Mouse (Mus musculus) limb, embryonic 13.5 days (tissue): ENCODE measurements around the gene Hist1h4i. TPM values are rescaled to one million over a fixed set of nuclear protein-coding genes. Genes with fewer than 3 reads are reported as not detected.

ENCODE experiments used
- ATAC-seq: fragments of 200-750 bp; cut with Nextera tagmentation; 2 replicates; pipeline ENCODE4 v1.8.0; 2017; ENCODE audit warnings: low read depth, moderate number of reproducible peaks, moderate TSS enrichment; ENCODE audit not compliant: low FRiP score
- H3K27ac ChIP-seq: fragments of 300-500 bp; sonication (generic); 2 replicates; pipeline ENCODE4 v1.5.1; 2015; ENCODE audit warnings: inconsistent platforms, mild to moderate bottlenecking, moderate library complexity
- H3K27me3 ChIP-seq: fragments of 300-500 bp; sonication (generic); 2 replicates; pipeline ENCODE4 v1.6.1; 2015; ENCODE audit warnings: mild to moderate bottlenecking, inconsistent platforms
- H3K36me3 ChIP-seq: fragments of 300-500 bp; sonication (generic); 2 replicates; pipeline ENCODE4 v1.6.1; 2015; ENCODE audit warnings: inconsistent platforms, mild to moderate bottlenecking, moderate library complexity
- H3K4me1 ChIP-seq: fragments of 300-500 bp; sonication (generic); 2 replicates; pipeline ENCODE4 v1.6.1; 2015; ENCODE audit warnings: inconsistent platforms
- H3K4me2 ChIP-seq: fragments of 300-500 bp; sonication (generic); replicated peaks from 2 replicates; pipeline ENCODE4 v1.6.1; 2015; ENCODE audit warnings: inconsistent platforms, mild to moderate bottlenecking, moderate library complexity
- H3K4me3 ChIP-seq: fragments of 300-500 bp; sonication (generic); 2 replicates; pipeline ENCODE4 v1.5.1; 2015; ENCODE audit warnings: moderate library complexity, mild to moderate bottlenecking, inconsistent platforms
- H3K9ac ChIP-seq: fragments of 300-500 bp; sonication (generic); 2 replicates; pipeline ENCODE4 v1.6.1; 2015; ENCODE audit warnings: mild to moderate bottlenecking, inconsistent platforms
- H3K9me3 ChIP-seq: fragments of 300-500 bp; sonication (generic); 2 replicates; pipeline ENCODE4 v1.6.1; 2016; ENCODE audit warnings: inconsistent platforms
- WGBS: fragments of 180-500 bp; shearing (Covaris S2); methylation state at CpG from one replicate; pipeline ENCODE4 v1.1.7; 2015; 5-methylcytosine and 5-hydroxymethylcytosine counted together
- polyA plus RNA-seq: library from polyadenylated mRNA; unstranded; fragments of >200 nt; fragmentation: Nextera tagmentation; extraction: Ambion mirVana; gene quantifications from 2 replicates; pipeline ENCODE4 v1.2.1, GENCODE M21; 2015

Gene Hist1h4i
- polyA plus RNA-seq, 1 experiment from 2014 or later: 27.8 TPM

DNA sequence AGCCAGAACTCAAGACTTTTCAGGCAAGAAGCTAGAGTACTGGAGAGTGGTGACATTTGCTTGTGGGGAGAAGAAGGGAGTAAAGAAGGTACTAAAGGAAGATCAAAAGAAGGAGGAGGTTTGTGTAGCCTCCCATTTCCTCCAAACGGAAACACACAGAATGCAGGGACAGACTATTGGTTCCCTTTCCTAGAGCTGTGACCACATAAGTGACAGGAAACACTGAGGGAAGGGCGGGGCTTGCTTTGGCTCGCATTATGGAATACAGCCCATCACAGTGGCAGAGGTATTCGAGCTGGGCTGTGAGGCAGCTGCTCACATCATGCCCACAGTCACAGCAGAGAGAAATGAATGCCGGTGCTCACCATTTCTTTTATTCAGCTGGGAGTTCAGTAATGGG is 39.3 kb downstream of the Hist1h4i start:
- Histone ChIP-seq H3K9ac (no peak overlapping the region), H3K27me3 (peaks cover 100% of the 10 kb centered on the region), H3K36me3 (no peaks in the 10 kb centered on the region), H3K4me3 (no peak overlapping the region), H3K9me3 (no peaks in the 10 kb centered on the region), H3K4me1 (peaks cover 10% of the 10 kb centered on the region), H3K4me2 (no peak overlapping the region), H3K27ac (no peak overlapping the region)
- WGBS: 19% methylated on average over 5 of the region's 5 CpGs
- no peak for ATAC-seq

GRCm38 (mm10) chr13:22001346-22001745 is 39.8 kb downstream of the Hist1h4i start:
- no peaks in the 10 kb centered on the region for H3K9me3 ChIP-seq
- H3K9ac ChIP-seq: no peak overlapping the region
- H3K27ac ChIP-seq: no peak overlapping the region
- peaks cover 7% of the 10 kb centered on the region for H3K4me1 ChIP-seq
- H3K36me3 ChIP-seq: no peaks in the 10 kb centered on the region
- no peak overlapping the region for H3K4me3 ChIP-seq
- H3K4me2 ChIP-seq: no peak overlapping the region
- 53% methylated on average over 2 of the region's 2 CpGs for WGBS
- peaks cover 100% of the 10 kb centered on the region for H3K27me3 ChIP-seq
- no peak for ATAC-seq

DNA sequence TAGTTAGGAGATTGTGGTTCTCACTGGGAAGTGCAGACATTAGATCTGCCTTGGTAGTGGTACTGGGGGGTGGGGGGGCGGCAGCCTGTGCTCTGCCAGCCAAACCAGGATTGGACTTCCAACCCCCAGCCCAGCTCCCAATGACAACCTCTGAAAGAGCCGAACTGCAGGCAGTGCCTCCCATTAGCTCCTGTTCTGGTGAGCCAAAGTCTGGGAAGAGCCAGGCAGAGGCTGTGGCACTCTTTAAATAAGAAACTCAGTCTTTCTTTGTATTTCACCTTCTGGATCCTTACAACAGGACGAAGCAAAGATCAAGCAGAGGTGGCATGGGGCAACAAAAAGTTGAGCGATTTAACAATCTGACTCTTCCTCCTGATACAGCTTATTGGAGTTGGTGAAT is 42.0 kb downstream of the Hist1h4i start:
- H3K4me1 ChIP-seq: peaks cover 8% of the 10 kb centered on the region
- H3K9ac ChIP-seq: no peak overlapping the region
- H3K4me2 ChIP-seq: no peak overlapping the region
- no peak for ATAC-seq
- H3K27ac ChIP-seq: no peak overlapping the region
- no peaks in the 10 kb centered on the region for H3K36me3 ChIP-seq
- H3K9me3 ChIP-seq: no peaks in the 10 kb centered on the region
- H3K27me3 ChIP-seq: peaks cover 97% of the 10 kb centered on the region
- WGBS: 35% methylated on average over 4 of the region's 4 CpGs
- H3K4me3 ChIP-seq: no peak overlapping the region

GRCm38 (mm10) chr13:21998412-21998811 is 42.8 kb downstream of the Hist1h4i start:
- ATAC-seq: no peak
- no peak overlapping the region for H3K4me3 ChIP-seq
- WGBS: 17% methylated on average over 3 of the region's 3 CpGs
- H3K4me1 ChIP-seq: peaks cover 8% of the 10 kb centered on the region
- H3K9me3 ChIP-seq: no peaks in the 10 kb centered on the region
- no peak overlapping the region for H3K4me2 ChIP-seq
- no peak overlapping the region for H3K9ac ChIP-seq
- H3K27ac ChIP-seq: no peak overlapping the region
- H3K27me3 ChIP-seq: peaks cover 94% of the 10 kb centered on the region
- H3K36me3 ChIP-seq: no peaks in the 10 kb centered on the region

DNA sequence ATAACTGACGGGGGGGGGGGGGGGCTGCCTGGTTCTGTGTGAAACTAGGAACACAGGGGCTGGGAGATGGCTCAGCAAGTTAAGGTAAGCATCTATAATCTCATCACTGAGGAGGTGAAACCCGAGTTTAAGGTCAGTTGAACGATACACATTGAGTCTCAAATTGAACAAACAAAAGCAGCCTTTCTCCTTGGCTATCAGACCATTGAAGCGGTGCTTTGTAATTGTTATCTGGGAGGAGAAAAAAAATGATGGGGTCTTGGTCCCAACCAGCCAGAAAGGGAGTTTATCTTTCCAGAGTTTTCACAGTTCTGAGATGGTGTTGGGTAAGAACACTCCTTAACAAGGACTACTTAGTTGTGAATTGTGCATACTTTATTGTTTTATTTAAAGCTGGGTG is 43.3 kb downstream of the Hist1h4i start:
- Histone ChIP-seq H3K4me1 (peaks cover 8% of the 10 kb centered on the region), H3K9ac (no peak overlapping the region), H3K36me3 (no peaks in the 10 kb centered on the region), H3K27me3 (peaks cover 91% of the 10 kb centered on the region), H3K4me3 (no peak overlapping the region), H3K27ac (no peak overlapping the region), H3K4me2 (no peak overlapping the region), H3K9me3 (no peaks in the 10 kb centered on the region)
- ATAC-seq: no peak
- WGBS: 9% methylated on average over 4 of the region's 4 CpGs

- ATAC-seq: no peak
- Histone ChIP-seq H3K36me3 (no peaks in the 10 kb centered on the region), H3K9me3 (no peaks in the 10 kb centered on the region), H3K4me1 (peaks cover 8% of the 10 kb centered on the region), H3K4me3 (peak overlapping the region; percentile 24), H3K9ac (no peak overlapping the region), H3K27me3 (peaks cover 89% of the 10 kb centered on the region), H3K4me2 (peak overlapping the region; percentile 52), H3K27ac (no peak overlapping the region)
- 1% methylated on average over 21 of the region's 21 CpGs for WGBS
These were observed 43.9 kb downstream of the Hist1h4i start for GRCm38 (mm10) chr13:21997201-21997820.

- H3K4me2 ChIP-seq: peak overlapping the region; percentile 52
- no peak for ATAC-seq
- H3K9me3 ChIP-seq: no peaks in the 10 kb centered on the region
- H3K27ac ChIP-seq: no peak overlapping the region
- 1% methylated on average over 13 of the region's 13 CpGs for WGBS
- H3K9ac ChIP-seq: no peak overlapping the region
- peaks cover 8% of the 10 kb centered on the region for H3K4me1 ChIP-seq
- peak overlapping the region; percentile 24 for H3K4me3 ChIP-seq
- no peaks in the 10 kb centered on the region for H3K36me3 ChIP-seq
- H3K27me3 ChIP-seq: peaks cover 84% of the 10 kb centered on the region
These were observed 44.3 kb downstream of the Hist1h4i start for GRCm38 (mm10) chr13:21996840-21997185.

DNA sequence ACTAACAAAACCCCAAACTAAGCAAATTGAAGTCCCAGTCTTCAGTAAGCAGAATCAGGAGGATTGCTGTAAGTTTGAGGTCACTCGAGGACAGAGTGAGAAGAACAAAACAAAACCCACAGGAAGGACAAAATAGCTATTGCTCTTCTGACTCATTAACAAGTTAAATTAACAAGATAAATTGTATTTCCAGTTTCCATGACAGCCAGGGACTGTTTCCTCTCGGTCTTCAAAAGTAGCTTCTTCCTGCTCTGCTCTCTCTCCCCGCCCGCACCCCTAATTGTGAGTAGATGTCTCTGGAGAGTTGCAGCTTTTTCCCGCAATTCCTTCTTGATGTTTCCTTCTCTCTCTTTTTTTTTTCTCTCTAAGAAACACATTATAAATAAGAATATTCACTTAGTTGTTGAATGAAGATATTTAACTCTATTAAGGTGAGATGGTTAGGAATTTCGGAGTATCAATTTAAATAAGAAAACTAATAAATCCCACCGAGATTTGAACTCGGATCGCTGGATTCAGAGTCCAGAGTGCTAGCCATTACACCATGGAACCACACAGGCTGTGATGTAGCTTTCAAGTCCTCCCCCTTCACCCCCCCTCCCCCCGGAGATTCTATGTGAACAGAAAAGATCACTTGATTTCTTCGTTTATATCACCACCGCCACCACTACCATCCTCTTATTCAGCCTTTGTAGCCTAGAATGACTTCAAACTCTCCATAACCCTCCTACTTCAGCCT is 44.9 kb downstream of the Hist1h4i start:
- Histone ChIP-seq H3K27me3 (peaks cover 82% of the 10 kb centered on the region), H3K4me3 (peak overlapping the region; percentile 35), H3K36me3 (no peaks in the 10 kb centered on the region), H3K9me3 (no peaks in the 10 kb centered on the region), H3K4me1 (peaks cover 8% of the 10 kb centered on the region), H3K9ac (no peak overlapping the region), H3K27ac (no peak overlapping the region), H3K4me2 (peak overlapping the region; percentile 57)
- ATAC-seq: no peak
- WGBS: 2% methylated on average over 12 of the region's 12 CpGs

DNA sequence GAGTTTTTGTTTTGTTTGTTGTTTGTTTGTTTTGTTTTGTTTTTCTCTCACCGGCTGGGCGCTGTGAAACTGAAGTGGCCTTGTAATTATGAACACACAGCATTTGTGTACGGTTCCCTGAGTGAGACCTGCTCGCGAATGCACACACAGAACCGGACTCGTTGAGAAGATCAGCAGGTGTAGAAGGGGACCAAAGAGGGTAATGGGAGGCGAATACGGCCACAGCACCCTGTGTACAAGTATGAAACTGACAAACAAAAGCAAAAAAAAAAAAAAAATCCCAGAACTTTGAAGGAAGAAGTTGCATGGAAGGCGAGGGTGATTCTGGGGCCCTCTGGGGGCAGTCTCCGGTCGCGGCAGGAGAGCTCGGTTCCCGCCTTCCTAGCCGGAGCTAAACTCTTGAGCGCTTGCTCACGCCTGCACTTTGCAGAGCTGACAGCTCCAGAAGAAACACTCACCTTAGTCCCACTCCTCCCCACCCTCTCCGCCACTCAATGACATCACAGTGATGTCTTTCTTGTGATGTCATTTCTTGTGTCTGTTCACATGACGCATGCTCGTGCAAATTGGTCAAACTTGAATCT is 45.7 kb downstream of the Hist1h4i start:
- H3K9me3 ChIP-seq: peaks cover 2% of the 10 kb centered on the region; the same call in 1 of the 2 replicates
- no peak overlapping the region for H3K9ac ChIP-seq
- H3K27me3 ChIP-seq: peaks cover 74% of the 10 kb centered on the region
- WGBS: under 1% methylated on average over 20 of the region's 21 CpGs
- peak overlapping the region; percentile 57 for H3K4me2 ChIP-seq
- H3K4me3 ChIP-seq: peak overlapping the region; percentile 35
- no peak; the same call in 1 of the 2 replicates for ATAC-seq
- H3K27ac ChIP-seq: no peak overlapping the region
- H3K4me1 ChIP-seq: peaks cover 8% of the 10 kb centered on the region
- no peaks in the 10 kb centered on the region for H3K36me3 ChIP-seq

DNA sequence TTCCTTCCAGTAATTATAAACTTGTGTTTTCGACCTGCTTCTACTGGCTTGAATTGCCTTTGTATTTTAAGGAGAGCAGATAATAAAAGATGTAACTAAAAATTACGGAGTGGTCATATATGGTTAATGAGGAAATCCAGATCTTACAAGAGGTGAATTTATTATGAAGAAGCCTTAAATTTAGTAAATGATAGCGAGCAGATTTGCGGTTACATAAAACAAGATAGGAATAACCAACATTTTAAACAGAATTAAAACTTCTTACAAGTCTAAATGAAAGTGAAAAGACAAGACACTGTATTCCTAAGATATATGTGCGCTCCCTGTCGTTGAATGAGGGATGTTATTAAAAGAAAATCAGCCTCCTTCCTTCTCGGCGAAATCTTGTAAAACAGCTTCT is 46.3 kb downstream of the Hist1h4i start:
- no peak for ATAC-seq
- 3% methylated on average over 8 of the region's 8 CpGs for WGBS
- Histone ChIP-seq H3K9me3 (peaks cover 2% of the 10 kb centered on the region; the same call in 1 of the 2 replicates), H3K4me3 (peak overlapping the region; percentile 35), H3K4me2 (peak overlapping the region; percentile 57), H3K27me3 (peaks cover 69% of the 10 kb centered on the region), H3K27ac (no peak overlapping the region), H3K9ac (no peak overlapping the region), H3K36me3 (no peaks in the 10 kb centered on the region), H3K4me1 (peaks cover 8% of the 10 kb centered on the region)

DNA sequence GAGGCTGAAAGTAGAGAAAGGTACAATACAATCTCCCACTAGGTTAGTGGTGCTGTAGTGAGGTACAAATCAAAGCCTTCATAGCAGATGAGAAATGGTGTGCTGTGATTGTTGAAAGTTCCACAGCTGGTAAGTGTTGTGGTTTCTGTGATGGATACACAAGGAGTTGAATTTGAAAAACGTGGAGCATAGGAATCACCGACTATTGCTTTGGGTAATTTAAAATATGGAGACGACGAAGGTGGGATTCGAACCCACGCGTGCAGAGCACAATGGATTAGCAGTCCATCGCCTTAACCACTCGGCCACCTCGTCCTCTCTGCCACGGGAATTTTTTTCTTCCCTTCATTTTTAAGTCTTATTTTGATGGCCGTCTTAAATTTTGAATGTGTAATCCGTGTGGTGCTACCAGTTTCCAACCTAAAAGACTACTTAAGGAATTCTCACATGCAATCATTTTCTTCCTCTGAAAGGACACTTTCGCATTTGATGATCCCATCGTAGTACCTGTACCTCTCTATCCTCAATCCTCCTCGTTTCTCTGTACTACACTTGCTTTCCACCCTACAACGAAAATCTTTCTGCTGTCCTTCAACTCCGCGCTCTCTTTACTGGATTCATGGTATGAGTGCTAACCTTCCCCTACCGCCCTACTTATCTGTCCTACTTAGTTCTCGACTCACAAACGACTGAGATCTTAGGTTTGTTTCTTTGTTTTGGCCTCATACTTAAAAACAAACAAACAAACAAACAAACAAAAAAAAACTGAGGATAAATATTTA is 47.0 kb downstream of the Hist1h4i start:
- Histone ChIP-seq H3K4me1 (peaks cover 8% of the 10 kb centered on the region), H3K4me2 (peak overlapping the region; percentile 31), H3K9me3 (peaks cover 2% of the 10 kb centered on the region; the same call in 1 of the 2 replicates), H3K27ac (no peak overlapping the region), H3K36me3 (no peaks in the 10 kb centered on the region), H3K4me3 (no peak overlapping the region), H3K9ac (no peak overlapping the region), H3K27me3 (peaks cover 61% of the 10 kb centered on the region)
- 1% methylated on average over 22 of the region's 22 CpGs for WGBS
- ATAC-seq: no peak

DNA sequence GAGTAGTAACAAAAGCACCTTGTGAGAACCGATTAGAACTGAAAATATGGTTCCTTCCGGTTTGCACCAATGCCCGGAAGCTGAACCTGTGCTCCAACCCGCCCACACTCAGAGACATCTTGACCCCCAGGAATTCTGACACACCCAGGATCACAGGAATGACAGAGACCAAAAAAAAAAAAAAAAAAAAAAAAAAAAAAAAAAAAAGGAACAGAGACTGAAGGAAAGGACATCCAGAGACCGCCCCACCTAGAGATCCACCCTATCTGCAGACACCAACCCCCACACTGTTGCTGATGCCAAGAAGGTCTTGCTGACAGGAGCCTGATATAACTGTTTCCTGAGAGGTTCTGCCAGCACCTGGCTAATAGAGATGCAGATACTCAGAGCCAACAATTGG is 48.6 kb downstream of the Hist1h4i start:
- no peak overlapping the region for H3K27ac ChIP-seq
- 83% methylated on average over 5 of the region's 5 CpGs for WGBS
- H3K4me1 ChIP-seq: peaks cover 8% of the 10 kb centered on the region
- H3K4me2 ChIP-seq: no peak overlapping the region
- no peak overlapping the region for H3K4me3 ChIP-seq
- ATAC-seq: no peak
- peaks cover 47% of the 10 kb centered on the region for H3K27me3 ChIP-seq
- H3K9me3 ChIP-seq: peaks cover 2% of the 10 kb centered on the region; the same call in 1 of the 2 replicates
- H3K36me3 ChIP-seq: no peaks in the 10 kb centered on the region
- H3K9ac ChIP-seq: no peak overlapping the region
